Mouse (Mus musculus): ENCODE measurements around the gene Megf9. TPM values are rescaled to one million over a fixed set of nuclear protein-coding genes. Genes with fewer than 3 reads are reported as not detected.

The Megf9 gene
- total RNA-seq, 2 experiments from 2014 or later: 10.7 to 12.8 TPM

GRCm38 (mm10) chr4:70420202-70420601 is 114.6 kb downstream of the Megf9 start:
- DNase-seq: no peak

- DNase-seq: no peak
Observed at GRCm38 (mm10) chr4:70412126-70412525, 122.7 kb downstream of the Megf9 start.

GRCm38 (mm10) chr4:70409994-70410721 is 124.6 kb downstream of the Megf9 start, which contains the start of gene Cdk5rap2:
TSS of gene Cdk5rap2 (minus strand) at chr4:70410443.
- peak; percentile 93 for DNase-seq

- no peak for DNase-seq
Observed at GRCm38 (mm10) chr4:70409456-70409855, 125.3 kb downstream of the Megf9 start.

- peak; percentile 41 for DNase-seq
Observed at GRCm38 (mm10) chr4:70402109-70402819, 132.5 kb downstream of the Megf9 start.

GRCm38 (mm10) chr4:70399476-70399875 is 135.3 kb downstream of the Megf9 start:
- no peak for DNase-seq

- no peak for DNase-seq
Observed at GRCm38 (mm10) chr4:70399074-70399473, 135.7 kb downstream of the Megf9 start.

- no peak for DNase-seq
Observed at GRCm38 (mm10) chr4:70398088-70398487, 136.7 kb downstream of the Megf9 start.

GRCm38 (mm10) chr4:70396701-70397100 is 138.1 kb downstream of the Megf9 start:
- DNase-seq: no peak

GRCm38 (mm10) chr4:70394736-70395135 is 140.1 kb downstream of the Megf9 start:
- no peak for DNase-seq

GRCm38 (mm10) chr4:70391760-70392372 is 142.9 kb downstream of the Megf9 start:
- no peak for DNase-seq

- no peak for DNase-seq
Observed at GRCm38 (mm10) chr4:70391073-70391472, 143.7 kb downstream of the Megf9 start.

GRCm38 (mm10) chr4:70386206-70386605 is 148.6 kb downstream of the Megf9 start:
- DNase-seq: no peak

- DNase-seq: no peak
Observed at GRCm38 (mm10) chr4:70377359-70377758, 157.4 kb downstream of the Megf9 start.

Other genes starting within 250 kb of the Megf9 start
- 10 to 100 TPM in 1 of 2 experiments, 1 to 10 TPM in 1; 8.1 to 10.8 TPM for gene Cdk5rap2, start 124.6 kb downstream of the Megf9 start, total RNA-seq (2021)